Mouse (Mus musculus) bone marrow, adult 2 months (tissue): ENCODE measurements around the gene Zdhhc20.

Experiments
- CTCF ChIP-seq: fragments of 200-500 bp; IDR thresholded peaks from 2 replicates; pipeline ENCODE4 v1.5.1; 2011; ENCODE audit warnings: low read length, control low read depth; ENCODE audit not compliant: control insufficient read depth, insufficient read depth
- POLR2A ChIP-seq: fragments of 200-500 bp; IDR thresholded peaks from 2 replicates; pipeline ENCODE4 v1.6.1; 2011; ENCODE audit warnings: low read depth, mild to moderate bottlenecking, control low read depth, low read length, borderline replicate concordance; ENCODE audit not compliant: control insufficient read depth

DNA sequence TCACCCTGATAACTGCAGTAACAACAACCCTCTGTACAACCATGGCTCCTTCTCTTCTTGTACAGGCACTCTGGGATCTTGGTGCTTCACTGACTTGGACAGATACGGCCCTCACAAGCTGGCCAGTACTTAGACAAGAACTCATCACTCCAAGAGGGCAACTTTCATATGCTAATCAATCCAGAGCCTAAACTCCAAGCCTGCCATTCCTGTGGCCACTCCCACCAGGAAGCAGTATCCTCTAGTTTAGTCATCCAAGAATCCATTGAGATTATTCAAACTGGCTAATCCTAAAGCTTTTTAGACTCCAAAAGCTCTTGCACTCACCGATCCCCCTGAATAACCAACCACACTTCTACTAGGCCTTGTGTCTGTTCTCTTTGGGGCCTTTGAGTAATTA, 37.1 kb downstream of the Zdhhc20 start:
- TF ChIP-seq CTCF (no peak), POLR2A (no peak)
